Mouse (Mus musculus) heart, adult 2 months (tissue): ENCODE results near the gene Tssk2.

Experiments used
- CTCF ChIP-seq: fragments of 200-600 bp; IDR thresholded peaks from 2 replicates; pipeline ENCODE4 v1.8.1; 2022; ENCODE audit warnings: antibody characterized with exemption, mild to moderate bottlenecking, moderate library complexity
- EP300 ChIP-seq: fragments of 200-500 bp; IDR thresholded peaks from 2 replicates; pipeline ENCODE4 v1.6.1; 2011; ENCODE audit warnings: low read depth, low read length, control low read depth; ENCODE audit not compliant: insufficient read depth

DNA sequence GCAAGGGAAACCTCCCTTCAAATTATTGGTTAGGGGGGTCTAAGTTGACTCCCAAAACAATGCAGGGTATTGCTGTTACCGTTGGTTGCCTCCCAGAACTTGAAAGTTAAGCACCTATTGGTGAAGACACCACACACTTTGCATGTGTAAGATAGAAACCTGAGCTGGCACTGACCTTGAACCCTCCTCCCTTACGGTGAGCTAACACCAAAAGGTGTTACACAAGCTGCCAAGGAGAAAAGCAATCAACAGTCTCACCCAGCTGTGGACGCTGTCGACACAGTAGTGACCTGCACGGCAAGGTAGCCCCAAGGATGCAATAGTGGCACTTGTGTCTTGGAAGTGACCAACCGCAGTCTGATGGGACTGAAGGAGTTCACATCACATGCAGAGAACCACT, 14.3 kb upstream of the Tssk2 start:
- TF ChIP-seq CTCF (no peak), EP300 (no peak)
